Mouse (Mus musculus) cerebellum, adult 18-20 months (tissue): Measurements from ENCODE around the gene Fem1a.

Experiments used
- DNase-seq, 2 experiments: peaks; one replicate each; pipeline ENCODE4 v3.0.0; 2021

Fem1a gene

GRCm38 (mm10) chr17:56279481-56280155 lies 23.0 kb downstream of the Fem1a start:
- no peak for DNase-seq

GRCm38 (mm10) chr17:56281193-56281592 lies 24.6 kb downstream of the Fem1a start:
- no peak for DNase-seq

- no peak for DNase-seq
These were observed 26.2 kb downstream of the Fem1a start for GRCm38 (mm10) chr17:56282802-56283201.

GRCm38 (mm10) chr17:56283316-56283715 lies 26.7 kb downstream of the Fem1a start:
- no peak for DNase-seq

- no peak for DNase-seq
These were observed 29.4 kb downstream of the Fem1a start for GRCm38 (mm10) chr17:56285995-56286394.

GRCm38 (mm10) chr17:56287830-56288229 lies 31.2 kb downstream of the Fem1a start:
- no peak for DNase-seq

GRCm38 (mm10) chr17:56288866-56289265 lies 32.3 kb downstream of the Fem1a start:
- no peak for DNase-seq

GRCm38 (mm10) chr17:56289371-56290331 lies 33.0 kb downstream of the Fem1a start:
- no peak for DNase-seq

GRCm38 (mm10) chr17:56290388-56291170 lies 34.0 kb downstream of the Fem1a start:
- peak; percentile 36 to 47 for DNase-seq

GRCm38 (mm10) chr17:56291171-56291511 lies 34.5 kb downstream of the Fem1a start:
- DNase-seq, result peak; percentile 64 to 83

GRCm38 (mm10) chr17:56291826-56292475 lies 35.3 kb downstream of the Fem1a start:
- no peak for DNase-seq

GRCm38 (mm10) chr17:56292531-56293222 lies 36.1 kb downstream of the Fem1a start, which contains the start of gene Plin3:
Gene Plin3 (minus strand): TSS chr17:56292873.
- DNase-seq, result peak in 1 of 2 experiments; percentile 42

GRCm38 (mm10) chr17:56293291-56293690 lies 36.7 kb downstream of the Fem1a start:
- DNase-seq, result no peak

- peak; percentile 75 to 78 for DNase-seq
These were observed 37.6 kb downstream of the Fem1a start for GRCm38 (mm10) chr17:56294241-56294640.

- no peak for DNase-seq
These were observed 39.6 kb downstream of the Fem1a start for GRCm38 (mm10) chr17:56296201-56296600.

GRCm38 (mm10) chr17:56298238-56298637 lies 41.6 kb downstream of the Fem1a start:
- DNase-seq, result no peak

GRCm38 (mm10) chr17:56300186-56300585 lies 43.6 kb downstream of the Fem1a start, which contains the start of gene Arrdc5:
Gene Arrdc5 (minus strand): TSS chr17:56300286.
- no peak for DNase-seq

- DNase-seq, result no peak
These were observed 45.9 kb downstream of the Fem1a start for GRCm38 (mm10) chr17:56302363-56302996.

GRCm38 (mm10) chr17:56303160-56303846 lies 46.7 kb downstream of the Fem1a start, which contains the start of gene Uhrf1:
Gene Uhrf1 (plus strand): TSS chr17:56303321.
- DNase-seq, result no peak

- peak; percentile 93 for DNase-seq
These were observed 47.4 kb downstream of the Fem1a start for GRCm38 (mm10) chr17:56303847-56304586.
